Mouse (Mus musculus): Measurements from ENCODE around the gene A630076J17Rik.

DNA sequence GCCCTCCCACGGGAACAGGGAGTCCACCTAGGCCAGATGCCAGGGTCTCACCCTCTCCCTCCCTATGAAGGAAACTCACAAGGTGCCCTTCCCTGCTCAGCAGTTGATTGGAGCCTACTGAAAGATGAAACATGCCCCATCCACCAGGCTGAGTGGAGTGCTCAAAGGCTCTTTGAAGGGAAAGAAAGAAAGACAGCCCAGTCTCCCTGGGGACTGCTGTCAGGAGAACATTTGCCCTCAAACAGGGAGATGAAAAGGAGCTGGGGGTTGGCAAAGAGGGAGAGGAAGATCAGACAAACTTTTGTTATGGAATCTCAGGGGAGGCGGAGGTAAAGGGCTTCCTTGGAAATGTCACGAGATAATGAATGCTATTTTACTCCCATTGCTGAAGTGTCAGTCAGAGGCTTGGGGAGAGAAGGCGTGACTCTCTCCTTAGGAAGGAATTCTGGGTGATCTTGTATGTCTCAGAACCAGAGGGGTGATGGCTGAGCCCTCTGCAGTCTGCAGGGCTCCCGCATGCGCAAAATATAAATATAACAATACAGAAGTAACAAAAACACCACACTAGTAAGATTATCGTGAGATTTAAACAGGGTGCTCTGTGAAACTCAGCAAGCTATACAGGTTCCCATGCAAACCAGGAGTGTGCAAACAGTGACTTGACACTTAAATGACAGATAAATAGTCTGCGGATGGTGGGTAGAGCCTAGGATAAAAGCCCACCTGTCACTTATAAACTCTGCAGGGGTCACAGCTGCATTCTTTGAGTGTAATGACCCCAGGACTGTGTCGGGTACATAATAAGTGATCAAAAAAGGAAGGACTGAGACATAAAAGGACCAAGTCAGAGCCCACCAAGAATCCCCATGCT lies 28.9 kb upstream of the A630076J17Rik start:
- TF ChIP-seq POLR2A (IDR thresholded peaks at IDR 0.05; ENCODE audit: low read depth, low read length) (no peak), CTCF (conservative IDR thresholded peaks at IDR 0.05; ENCODE audit: insufficient read depth, insufficient read length, low read depth, low read length) (no peak)
